Mouse (Mus musculus) thymus, postnatal 25 days (tissue): ENCODE measurements at regions not wholly inside any gene's neighbourhood (a gene's known extent, or its start where the extent isn't known, plus 50 kb on each side); places are given as distances from the start of the nearest gene placed in this dataset.

Experiments used
- DNase-seq: peaks from one replicate; pipeline ENCODE4 v3.0.0; 2022

DNA sequence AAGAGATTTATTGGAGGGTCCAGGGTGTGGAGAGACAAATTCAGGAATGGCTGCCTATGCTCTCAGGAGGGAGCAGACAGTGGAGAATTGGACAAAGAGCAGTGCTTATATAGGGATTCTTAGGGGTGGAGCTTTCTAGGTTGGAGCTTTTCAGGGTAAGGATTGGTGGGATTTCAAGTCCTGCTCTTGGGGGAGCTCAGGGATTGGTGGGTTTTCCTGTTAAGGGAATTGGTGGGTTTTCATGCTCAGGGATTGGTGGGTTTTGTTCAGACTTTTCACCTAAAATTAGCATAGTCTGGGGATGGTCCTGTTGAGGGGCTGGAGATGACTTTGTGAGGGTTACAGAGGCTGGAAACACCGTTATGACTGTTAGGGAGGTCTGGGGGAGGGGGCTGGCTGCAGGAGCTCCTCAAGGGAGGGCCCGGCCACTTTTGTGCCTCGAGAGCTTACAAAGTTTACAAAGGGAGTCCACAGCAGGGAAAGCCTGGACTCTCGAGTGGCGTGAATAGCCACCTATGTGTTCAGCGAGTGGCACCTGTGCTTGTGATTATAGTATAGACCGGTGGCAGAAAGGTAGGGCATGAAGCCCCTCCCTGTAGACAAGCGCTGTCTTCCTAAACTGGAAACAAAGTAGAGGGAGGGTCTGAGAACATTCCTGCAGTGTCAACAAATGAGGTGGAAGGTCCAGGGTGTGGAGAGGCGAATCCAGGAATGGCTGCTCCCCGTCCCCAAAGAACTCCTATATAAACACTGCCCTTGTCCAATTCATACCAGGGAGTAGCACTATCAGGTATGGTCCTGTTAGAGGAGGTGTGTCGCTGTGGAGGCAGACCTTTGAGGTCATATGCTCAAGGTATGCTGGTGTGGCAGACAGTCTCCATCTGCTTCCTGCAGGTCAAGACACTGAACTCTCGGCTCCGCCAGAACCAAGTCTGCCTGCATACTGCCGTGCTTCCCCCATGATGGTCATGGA, 278.1 kb upstream of the Zfp64 start:
- no peak for DNase-seq

- no peak for DNase-seq
These were observed 266.9 kb upstream of the Zfp64 start for GRCm38 (mm10) chr2:169222264-169222663.

- DNase-seq, result no peak
These were observed 265.8 kb upstream of the Zfp64 start for GRCm38 (mm10) chr2:169221141-169221540.

DNA sequence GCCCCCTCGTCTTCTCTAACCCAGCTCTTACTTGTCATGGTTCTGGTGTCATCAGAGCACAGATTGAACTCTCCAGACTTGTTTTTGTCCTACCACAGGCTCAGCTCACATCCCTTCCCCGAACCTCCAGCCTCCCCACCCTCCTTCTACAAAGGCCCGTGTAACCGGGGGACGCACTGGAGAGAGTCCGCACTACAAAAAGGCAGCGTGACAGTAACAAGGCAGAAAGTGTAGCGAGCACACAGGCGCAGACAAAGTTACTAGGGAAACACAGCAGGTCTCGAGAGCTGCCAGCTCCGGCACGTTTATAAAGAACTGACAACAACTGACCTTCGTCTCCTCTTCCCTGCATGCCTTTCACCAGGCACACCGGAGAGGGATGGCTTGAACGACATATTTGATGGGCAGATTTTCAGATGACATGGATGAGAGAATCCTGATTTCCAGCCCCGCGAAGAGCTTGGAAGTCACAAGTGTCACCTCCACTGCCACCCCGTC, 260.2 kb upstream of the Zfp64 start:
- DNase-seq, result no peak

- no peak for DNase-seq
These were observed 259.0 kb upstream of the Zfp64 start for GRCm38 (mm10) chr2:169214396-169214795.

GRCm38 (mm10) chr2:169213314-169213713, 257.9 kb upstream of the Zfp64 start:
- DNase-seq, result no peak

GRCm38 (mm10) chr2:169212676-169213257, 257.4 kb upstream of the Zfp64 start:
- DNase-seq, result no peak

DNA sequence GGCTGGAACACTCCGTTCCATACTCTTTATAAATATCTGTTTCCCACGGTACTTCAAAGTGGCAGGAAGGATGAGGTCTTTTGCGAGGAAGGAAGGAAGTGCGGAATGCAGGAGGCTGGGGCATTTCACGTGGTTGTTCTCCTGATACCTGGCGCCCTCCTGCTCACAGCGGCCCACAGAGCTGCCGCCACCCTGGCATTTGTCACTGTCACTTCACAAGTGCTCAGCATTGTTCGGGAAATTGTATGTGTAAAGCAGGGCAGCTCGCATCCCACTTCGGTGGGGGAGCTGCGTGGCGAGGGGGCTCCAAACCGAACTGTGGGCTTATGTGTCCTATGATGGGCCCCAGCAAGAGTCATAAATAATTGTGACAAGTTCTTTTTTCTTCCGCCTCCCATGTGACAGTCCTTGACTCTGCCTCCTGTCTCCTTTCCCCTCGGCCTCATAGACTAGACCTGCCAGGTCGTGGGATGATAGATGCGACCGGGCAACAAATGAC, 248.9 kb upstream of the Zfp64 start:
- DNase-seq, result no peak

GRCm38 (mm10) chr2:169191974-169192373, 236.6 kb upstream of the Zfp64 start:
- DNase-seq, result no peak

GRCm38 (mm10) chr2:169191465-169191864, 236.1 kb upstream of the Zfp64 start:
- no peak for DNase-seq

DNA sequence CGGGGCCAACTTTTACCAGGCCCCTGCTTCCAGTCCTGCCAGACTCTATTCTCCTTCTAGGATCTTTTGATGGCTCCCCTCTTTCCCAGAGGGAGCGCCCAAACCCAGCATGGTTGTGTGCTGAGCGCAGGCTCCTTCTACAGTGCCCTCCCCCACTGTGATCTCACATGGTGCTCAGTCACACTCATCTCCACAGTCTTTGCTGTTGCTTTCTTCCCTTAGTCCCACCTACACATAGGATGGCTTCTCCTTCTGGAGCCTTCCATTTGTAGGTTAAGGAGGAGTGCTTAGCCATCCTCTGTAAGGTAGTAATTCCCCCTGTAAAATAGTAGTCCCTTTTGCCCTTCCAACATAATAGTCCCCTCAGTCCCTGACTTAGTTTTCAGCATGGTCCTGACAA, 222.2 kb upstream of the Zfp64 start:
- no peak for DNase-seq

DNA sequence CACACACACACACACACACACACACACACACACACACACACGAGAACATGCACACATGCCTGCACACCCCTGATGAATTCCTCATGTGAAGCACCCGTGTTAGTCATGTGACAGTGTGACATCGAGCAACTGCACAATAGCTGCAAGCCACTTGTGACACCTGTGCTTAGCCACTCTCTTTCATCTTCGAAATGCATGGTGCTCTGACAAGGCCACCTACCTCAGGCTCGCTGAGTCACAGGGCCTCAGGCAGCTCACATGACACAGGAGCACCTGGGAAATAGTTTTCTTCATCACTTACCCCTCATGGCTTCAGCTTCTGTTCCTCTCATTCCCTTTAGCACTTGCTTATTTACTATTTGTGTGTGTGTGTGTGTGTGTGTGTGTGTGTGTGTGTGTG, 213.4 kb upstream of the Zfp64 start:
- peak; percentile 19 for DNase-seq

DNA sequence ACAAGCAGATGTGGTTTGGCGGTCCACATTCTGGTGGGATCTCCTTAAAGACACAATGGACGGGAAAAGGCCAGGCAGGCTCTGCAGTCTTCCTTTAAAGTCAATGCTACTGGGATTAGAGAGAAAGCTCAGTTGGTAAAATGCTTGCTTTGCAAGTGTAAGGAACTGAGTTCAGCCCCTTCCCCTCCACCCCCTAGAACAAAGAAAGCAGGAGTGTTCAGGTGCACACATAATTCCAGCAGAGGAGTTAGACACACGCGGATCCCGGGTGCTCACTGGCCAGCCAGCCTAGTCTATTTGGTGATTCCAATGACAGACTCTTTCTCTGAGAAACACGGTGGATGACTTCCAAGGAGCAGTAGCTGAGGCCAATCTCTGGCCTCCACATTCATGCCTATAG, 213.0 kb upstream of the Zfp64 start:
- no peak for DNase-seq

DNA sequence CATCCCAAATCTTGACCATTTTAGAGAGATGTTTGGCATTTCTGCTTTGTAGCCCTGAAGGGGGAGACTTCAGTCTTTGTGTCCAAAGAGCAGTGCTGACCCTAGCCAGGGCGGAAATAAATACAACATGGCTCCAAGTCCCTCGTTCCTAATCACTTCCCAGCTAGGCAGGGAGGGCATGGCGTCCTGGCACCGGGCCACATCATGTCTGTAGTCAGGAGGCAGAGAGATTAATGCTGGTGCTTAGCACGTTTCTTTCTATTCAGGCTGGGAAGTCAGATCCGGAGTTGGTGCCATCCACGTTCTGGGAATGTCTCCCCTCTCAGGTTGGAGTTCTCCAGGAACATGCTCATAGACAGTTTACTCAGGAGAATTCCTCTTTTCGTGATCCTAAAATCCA, 206.3 kb upstream of the Zfp64 start:
- DNase-seq, result no peak

DNA sequence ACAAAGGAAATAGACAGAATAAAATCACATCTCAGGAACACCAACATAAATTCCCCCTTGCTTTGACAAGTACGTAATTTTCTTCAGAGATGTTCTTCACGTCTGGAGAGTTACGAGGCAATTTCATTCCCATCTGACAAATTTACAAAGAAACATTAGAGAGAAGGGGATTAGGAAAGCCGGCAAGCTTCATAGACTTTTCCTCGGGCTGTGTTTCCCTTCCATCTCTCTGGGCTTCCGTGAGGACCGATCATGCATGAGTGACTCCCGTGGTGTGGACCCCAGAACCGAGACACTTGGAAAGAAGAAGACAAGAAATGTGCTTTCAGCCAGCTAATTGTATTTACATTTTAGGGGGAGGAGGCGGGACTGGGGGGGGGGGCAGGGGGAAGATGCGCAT, 203.4 kb upstream of the Zfp64 start:
- no peak for DNase-seq

- no peak for DNase-seq
These were observed 202.8 kb upstream of the Zfp64 start for GRCm38 (mm10) chr2:169158005-169158673.

- no peak for DNase-seq
These were observed 201.5 kb upstream of the Zfp64 start for GRCm38 (mm10) chr2:169156908-169157307.

DNA sequence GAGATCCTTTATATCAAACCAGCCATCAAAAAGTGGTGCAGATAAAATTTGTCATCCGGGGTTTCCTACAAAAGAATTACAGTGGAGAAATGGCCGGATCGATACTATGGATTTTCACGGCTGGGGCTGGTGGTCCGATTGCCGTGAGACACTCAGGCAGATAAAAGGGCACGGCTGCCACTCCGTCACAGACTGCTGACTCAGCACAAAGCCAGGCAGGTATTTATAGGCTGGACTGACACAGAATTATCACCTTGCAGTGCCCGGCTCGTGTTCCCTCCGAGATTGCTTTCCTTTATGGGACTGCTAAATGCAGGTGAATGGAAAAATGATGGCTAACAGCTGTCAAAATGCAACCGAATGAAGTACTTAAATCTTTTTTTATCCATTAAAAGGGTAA, 199.5 kb upstream of the Zfp64 start:
- DNase-seq, result no peak

GRCm38 (mm10) chr2:169147655-169148054, 192.3 kb upstream of the Zfp64 start:
- no peak for DNase-seq

DNA sequence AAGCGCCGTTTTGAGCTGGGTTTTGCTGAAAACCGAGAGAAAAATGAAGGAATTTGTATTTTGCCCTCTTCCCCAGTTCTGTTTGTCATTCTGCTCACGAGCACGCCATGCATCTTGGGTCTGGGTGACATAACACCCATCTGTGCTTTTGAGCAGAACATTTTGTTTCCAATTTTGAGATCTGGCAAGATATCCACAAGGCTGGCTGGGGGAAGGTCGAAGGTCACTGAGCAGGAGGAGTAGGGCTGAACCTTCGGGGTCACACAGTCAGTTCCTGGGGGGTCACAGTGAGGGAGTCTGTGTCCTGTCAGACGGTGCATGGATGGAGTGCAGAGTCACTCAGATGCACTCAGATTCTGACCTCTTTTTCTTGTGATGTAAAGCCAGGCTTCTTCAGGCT, 186.8 kb upstream of the Zfp64 start:
- DNase-seq, result no peak

GRCm38 (mm10) chr2:169133855-169134254, 178.5 kb upstream of the Zfp64 start:
- no peak for DNase-seq

GRCm38 (mm10) chr2:169125476-169125875, 170.1 kb upstream of the Zfp64 start:
- DNase-seq, result no peak

GRCm38 (mm10) chr2:169122887-169123286, 167.5 kb upstream of the Zfp64 start:
- DNase-seq, result no peak
